Mouse (Mus musculus): ENCODE results near the gene Ankrd9. TPM values are rescaled to one million over a fixed set of nuclear protein-coding genes. Genes with fewer than 3 reads are reported as not detected.

Ankrd9 gene
- polyA plus RNA-seq, 1 experiment from 2014 or later, result 6.3 TPM

Other genes starting within 250 kb of the Ankrd9 start
- 28.3 and 29.9 TPM in 2 replicates for gene Wdr20, start 241.1 kb downstream of the Ankrd9 start, polyA plus RNA-seq (2015; fragmentation: Nextera tagmentation; extraction: Ambion mirVana)
- 12.1 and 12.2 TPM in 2 replicates for gene Mok, start 138.1 kb downstream of the Ankrd9 start, polyA plus RNA-seq (2015; fragmentation: Nextera tagmentation; extraction: Ambion mirVana)
- gene Zfp839, start 128.8 kb downstream of the Ankrd9 start, polyA plus RNA-seq (2015; fragmentation: Nextera tagmentation; extraction: Ambion mirVana), result 3.9 and 4.3 TPM in 2 replicates
- 64.7 and 67.4 TPM in 2 replicates for gene Cinp, start 89.9 kb downstream of the Ankrd9 start, polyA plus RNA-seq (2015; fragmentation: Nextera tagmentation; extraction: Ambion mirVana)
- gene Tecpr2, start 89.8 kb downstream of the Ankrd9 start, polyA plus RNA-seq (2015; fragmentation: Nextera tagmentation; extraction: Ambion mirVana), result 6.2 and 6.8 TPM in 2 replicates
- 6.0 and 6.5 TPM in 2 replicates for gene Rcor1, start 60.3 kb upstream of the Ankrd9 start, polyA plus RNA-seq (2015; fragmentation: Nextera tagmentation; extraction: Ambion mirVana)
- 15.7 and 19.7 TPM in 2 replicates for gene Traf3, start 187.3 kb upstream of the Ankrd9 start, polyA plus RNA-seq (2015; fragmentation: Nextera tagmentation; extraction: Ambion mirVana)
- gene 4930595D18Rik, start 205.5 kb upstream of the Ankrd9 start, polyA plus RNA-seq (2015; fragmentation: Nextera tagmentation; extraction: Ambion mirVana), result not detected in 2 replicates

Data from midbrain, embryonic 13.5 days (tissue).